Mouse (Mus musculus) left cerebral cortex, adult 2 months (tissue): ENCODE measurements around the gene Rce1. TPM values are rescaled to one million over a fixed set of nuclear protein-coding genes. Genes with fewer than 3 reads are reported as not detected.
"Not testable (repeated sequence)": the region's sequence is repeated elsewhere in the genome, so short reads cannot be mapped to it uniquely, and the experiment has no call there.

ENCODE experiments used
- DNase-seq, 2 experiments: peaks; one replicate each; pipeline ENCODE4 v3.0.0; 2021 to 2022; ENCODE audit warnings: low spot score in 2 of 2, mixed read lengths in 1 of 2; ENCODE audit errors: extremely low spot score in 1 of 2
- H3K27ac ChIP-seq: fragments of 200-600 bp; 2 replicates; pipeline ENCODE4 v1.8.1; 2022
- H3K4me3 ChIP-seq: fragments of 200-600 bp; 2 replicates; pipeline ENCODE4 v1.8.1; 2022
- CTCF ChIP-seq: fragments of 200-600 bp; IDR thresholded peaks from 2 replicates; pipeline ENCODE4 v1.8.1; 2022; ENCODE audit warnings: antibody characterized with exemption, mild to moderate bottlenecking, moderate library complexity
- intact Hi-C: fragments of 180-260 bp; cut with DNase I; formaldehyde crosslinking; loops from one replicate; pipeline ENCODE4 v1.15.1; 2025
- microRNA-seq, 2 experiments: library from miRNA; unstranded; fragments of <30 nt; microRNA quantifications; one replicate each; pipeline ENCODE4 v1.2.0; 2021
- total RNA-seq, 2 experiments: library from RNA; stranded (reverse); gene quantifications; 2 replicates each; pipeline ENCODE4 v1.2.3; 2021

Rce1 gene
- total RNA-seq, 2 experiments from 2014 or later = 26.4 to 30.6 TPM

DNA sequence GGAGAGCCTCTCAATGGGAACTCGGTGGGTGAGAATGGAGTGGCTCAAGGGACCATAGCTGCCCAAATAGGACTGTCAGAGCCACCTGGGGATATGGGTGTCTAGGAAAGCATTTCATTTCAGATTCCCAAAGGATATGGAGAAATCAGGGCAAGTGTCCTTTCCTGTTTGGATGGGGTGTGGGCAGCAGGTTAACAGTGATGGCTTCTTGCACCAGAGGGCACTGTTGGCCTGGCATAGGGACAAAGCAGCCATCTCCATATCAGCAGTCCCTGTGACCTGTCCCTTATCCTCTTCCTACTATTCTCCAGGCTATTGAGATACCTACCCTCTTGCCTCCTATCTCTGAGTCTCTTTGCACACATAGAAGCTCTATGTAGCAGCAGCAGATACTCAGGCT is 36.4 kb downstream of the Rce1 start:
- intact Hi-C loops = no loop called here
- peak; percentile 16; the same call in 1 of the 2 replicates for TF ChIP-seq CTCF
- no peak for DNase-seq
- H3K4me3 ChIP-seq = no peak overlapping the region
- no peak overlapping the region for H3K27ac ChIP-seq

- DNase-seq = no peak
- intact Hi-C loops = no loop called here
- TF ChIP-seq CTCF = no peak
- Histone ChIP-seq H3K27ac (no peak overlapping the region), H3K4me3 (no peak overlapping the region)
These were observed 37.0 kb downstream of the Rce1 start for GRCm38 (mm10) chr19:4588430-4588829.

- H3K27ac ChIP-seq = peak overlapping the region; percentile 45
- intact Hi-C loops = no loop called here
- TF ChIP-seq CTCF = no peak
- peak; percentile 32 to 51 for DNase-seq
- no peak overlapping the region for H3K4me3 ChIP-seq
These were observed 38.0 kb downstream of the Rce1 start for GRCm38 (mm10) chr19:4587426-4587825.

DNA sequence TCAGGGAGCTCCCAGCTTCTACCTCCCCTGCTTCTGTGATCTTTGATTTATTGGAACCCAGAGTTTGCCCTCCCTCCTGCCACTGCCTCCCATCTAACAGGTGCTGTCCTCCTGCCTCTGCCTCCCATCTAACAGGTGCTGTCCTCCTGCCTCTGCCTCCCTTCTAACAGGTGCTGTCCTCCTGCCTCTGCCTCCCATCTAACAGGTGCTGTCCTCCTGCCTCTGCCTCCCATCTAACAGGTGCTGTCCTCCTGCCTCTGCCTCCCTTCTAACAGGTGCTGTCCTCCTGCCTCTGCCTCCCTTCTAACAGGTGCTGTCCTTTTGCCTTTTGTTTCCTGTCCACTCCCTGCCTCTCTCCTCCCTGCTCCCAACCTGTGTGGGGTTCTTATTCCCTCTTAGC is 38.7 kb downstream of the Rce1 start:
- intact Hi-C loops, DNase-seq, H3K4me3 ChIP-seq: not testable (repeated sequence)

DNA sequence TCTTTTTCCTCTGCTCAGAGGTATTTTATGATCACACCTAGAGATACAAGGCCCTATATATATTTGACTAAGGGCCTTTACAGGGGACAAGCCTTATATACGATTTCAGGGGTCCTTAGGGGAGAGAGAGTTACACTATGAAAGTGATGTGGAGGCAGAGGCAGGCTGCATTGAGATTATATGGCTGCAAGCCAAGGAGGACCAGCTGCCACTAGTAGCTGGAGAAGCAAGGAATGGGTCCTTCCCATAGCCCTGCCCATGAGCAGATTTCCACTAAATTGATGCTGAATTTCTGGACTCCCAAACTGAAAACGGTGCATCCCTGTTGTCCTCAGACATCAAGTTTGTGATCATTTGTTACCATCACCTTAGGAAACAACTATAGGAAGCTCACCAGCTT is 41.6 kb downstream of the Rce1 start:
- intact Hi-C loops = no loop called here
- Histone ChIP-seq H3K4me3 (no peak overlapping the region), H3K27ac (no peak overlapping the region)
- no peak for DNase-seq
- no peak for TF ChIP-seq CTCF

More for the DNA sequence above, 38.7 kb downstream of the Rce1 start:
- peak overlapping the region; percentile 45; the same call in 1 of the 2 replicates for H3K27ac ChIP-seq

DNA sequence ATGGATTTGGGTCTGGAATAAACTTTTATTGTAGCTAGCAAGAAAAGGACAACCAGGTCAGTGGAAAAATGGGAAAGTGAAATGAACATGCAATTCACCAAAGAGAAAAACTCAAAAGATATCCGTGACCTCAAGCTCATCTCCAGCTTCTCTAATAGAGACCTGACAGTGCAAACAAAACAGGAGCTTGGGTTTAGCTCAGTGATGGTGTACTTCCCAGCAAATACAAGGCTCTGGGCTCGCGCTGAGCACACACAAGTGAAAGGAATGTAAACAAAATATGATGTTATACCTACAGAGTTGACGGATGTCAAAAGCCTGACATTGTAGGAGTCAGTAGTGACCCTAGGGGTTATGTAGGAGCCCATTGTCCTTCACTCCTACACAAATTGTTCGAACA is 46.1 kb downstream of the Rce1 start:
- DNase-seq = no peak
- no peak overlapping the region for H3K4me3 ChIP-seq
- no peak overlapping the region for H3K27ac ChIP-seq
- TF ChIP-seq CTCF = no peak
- intact Hi-C loops = no loop called here

DNA sequence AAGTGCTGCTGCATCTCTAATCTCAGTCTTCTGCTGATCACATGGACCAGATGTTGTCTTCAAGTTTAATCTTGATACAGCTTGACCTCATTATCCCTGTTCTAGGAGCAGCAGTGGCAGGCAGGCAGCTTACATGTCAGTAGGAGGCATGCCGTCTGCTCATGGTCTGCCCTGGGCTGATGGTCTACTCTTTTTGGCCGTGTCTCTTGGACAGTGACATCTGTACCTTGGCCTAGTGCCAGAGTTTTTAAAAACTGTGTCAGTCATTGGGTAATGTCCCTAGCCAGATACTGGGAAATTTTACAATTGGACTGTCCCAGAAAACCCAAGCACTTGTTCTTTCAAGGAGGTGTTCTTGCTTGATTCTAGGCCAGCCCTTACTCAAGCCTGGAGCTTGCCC is 46.6 kb downstream of the Rce1 start:
- intact Hi-C loops = no loop called here
- no peak for TF ChIP-seq CTCF
- no peak overlapping the region for H3K4me3 ChIP-seq
- H3K27ac ChIP-seq = no peak overlapping the region
- DNase-seq = no peak

DNA sequence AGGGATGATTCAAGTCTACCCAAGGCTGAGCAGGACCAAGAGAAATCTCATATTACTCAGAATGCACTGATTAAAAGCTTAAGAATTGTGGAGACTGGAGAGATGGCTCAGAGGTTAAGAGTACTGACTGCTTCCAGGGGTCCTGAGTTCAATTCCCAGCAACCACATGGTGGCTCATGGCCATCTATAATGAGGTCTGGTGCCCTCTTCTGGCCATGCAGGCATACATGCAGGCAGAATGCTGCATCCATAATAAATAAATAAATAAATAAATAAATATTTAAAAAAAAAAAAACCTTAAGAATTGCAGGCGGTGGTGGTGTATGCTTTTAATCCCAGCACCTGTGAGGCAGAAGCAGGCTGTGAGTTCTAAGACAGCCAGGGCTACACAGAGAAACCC is 52.2 kb downstream of the Rce1 start:
- TF ChIP-seq CTCF = peak; percentile 35
- Histone ChIP-seq H3K27ac (no peak overlapping the region), H3K4me3 (no peak overlapping the region)
- intact Hi-C loops = loop anchor here (5.0 kb wide), 1 partner anchor 61 kb away; the partner anchor contains the start of gene Pcx
- DNase-seq = no peak

Small RNA genes within 50 kb of the gene (microRNA-seq; reads per million reads assigned to microRNA genes)
- gene Mir6986 = 6.0 to 8.5 reads per million in 2 experiments

Other genes with a start within 250 kb of the Rce1 start
- 10 to 100 TPM; 73.2 to 92.3 TPM for gene Kdm2a, start 227.4 kb downstream of the Rce1 start, total RNA-seq
- gene Rhod, start 186.2 kb downstream of the Rce1 start, total RNA-seq = 1 to 10 TPM in 1 of 2 experiments, under 1 TPM in 1; 0.75 to 1.2 TPM
- 10 to 100 TPM; 36.8 to 39.8 TPM for gene Syt12, start 148.2 kb downstream of the Rce1 start, total RNA-seq
- gene 2010003K11Rik, start 127.1 kb downstream of the Rce1 start, total RNA-seq = not detected
- 10 to 100 TPM; 63.2 to 72.1 TPM for gene Pcx, start 115.2 kb downstream of the Rce1 start, total RNA-seq
- 10 to 100 TPM; 41.2 to 44.9 TPM for gene Lrfn4, start 10.0 kb downstream of the Rce1 start, total RNA-seq
- 1 to 10 TPM; 1.5 to 1.6 TPM for gene Gm960, start 73.0 kb upstream of the Rce1 start, total RNA-seq
- gene Sptbn2, start 85.5 kb upstream of the Rce1 start, total RNA-seq = 100 to 1,000 TPM; 561 to 597 TPM
- 10 to 100 TPM; 16.3 to 18.2 TPM for gene Rbm4b, start 130.9 kb upstream of the Rce1 start, total RNA-seq
- 100 to 1,000 TPM in 1 of 2 experiments, 10 to 100 TPM in 1; 93.1 to 112 TPM for gene Rbm4, start 168.3 kb upstream of the Rce1 start, total RNA-seq
- gene Gm21992, start 186.0 kb upstream of the Rce1 start, total RNA-seq = 10 to 100 TPM; 22.0 to 25.5 TPM
- gene Rbm14, start 186.0 kb upstream of the Rce1 start, total RNA-seq = 10 to 100 TPM; 53.4 to 61.0 TPM
- gene Ccs, start 213.7 kb upstream of the Rce1 start, total RNA-seq = 10 to 100 TPM; 29.8 to 30.3 TPM
- 1 to 10 TPM; 2.0 to 2.6 TPM for gene Ccdc87, start 213.7 kb upstream of the Rce1 start, total RNA-seq
- 100 to 1,000 TPM; 102 to 107 TPM for gene Ctsf, start 229.5 kb upstream of the Rce1 start, total RNA-seq